Mouse (Mus musculus) kidney, embryonic 16.5 days (tissue): ENCODE results near the gene Arfgef2. TPM values are rescaled to one million over a fixed set of nuclear protein-coding genes. Genes with fewer than 3 reads are reported as not detected.

Source experiments
- ATAC-seq: fragments of 200-750 bp; cut with Nextera tagmentation; 2 replicates; pipeline ENCODE4 v1.8.0; 2017; ENCODE audit warnings: moderate TSS enrichment; ENCODE audit not compliant: low FRiP score, low TSS enrichment
- H3K27ac ChIP-seq: fragments of 300-500 bp; sonication (generic); 2 replicates; pipeline ENCODE4 v1.5.1; 2014; ENCODE audit warnings: low read length
- H3K27me3 ChIP-seq: fragments of 300-500 bp; sonication (generic); 2 replicates; pipeline ENCODE4 v1.6.1; 2014; ENCODE audit warnings: low read length, control low read depth, mixed read lengths; ENCODE audit not compliant: insufficient read depth
- H3K36me3 ChIP-seq: fragments of 300-500 bp; sonication (generic); 2 replicates; pipeline ENCODE4 v1.6.1; 2014; ENCODE audit warnings: low read length, control low read depth, mixed read lengths; ENCODE audit not compliant: insufficient read depth
- H3K4me1 ChIP-seq: fragments of 300-500 bp; sonication (generic); 2 replicates; pipeline ENCODE4 v1.6.1; 2014; ENCODE audit warnings: low read length, control low read depth, mixed read lengths; ENCODE audit not compliant: insufficient read depth
- H3K4me2 ChIP-seq: fragments of 300-500 bp; sonication (generic); replicated peaks from 2 replicates; pipeline ENCODE4 v1.6.1; 2014; ENCODE audit warnings: low read depth, low read length
- H3K4me3 ChIP-seq: fragments of 300-500 bp; sonication (generic); 2 replicates; pipeline ENCODE4 v1.5.1; 2014; ENCODE audit warnings: mild to moderate bottlenecking, low read length
- H3K9ac ChIP-seq: fragments of 300-500 bp; sonication (generic); replicated peaks from 2 replicates; pipeline ENCODE4 v1.6.1; 2014; ENCODE audit warnings: low read length
- H3K9me3 ChIP-seq: fragments of 300-500 bp; sonication (generic); 2 replicates; pipeline ENCODE4 v1.6.1; 2016; ENCODE audit warnings: low read length, control low read depth
- WGBS: fragments of 180-500 bp; shearing (Covaris S2); extraction: QIAGEN DNeasy Blood & Tissue Kit; methylation state at CpG from one replicate; pipeline ENCODE4 v1.1.7; 2014; 5-methylcytosine and 5-hydroxymethylcytosine counted together
- polyA plus RNA-seq: library from polyadenylated mRNA; unstranded; fragments of >200 nt; fragmentation: Nextera tagmentation; extraction: Ambion mirVana; gene quantifications from 2 replicates; pipeline ENCODE4 v1.2.1, GENCODE M21; 2015

Gene Arfgef2
- polyA plus RNA-seq, 1 experiment from 2014 or later: 4.6 TPM

DNA sequence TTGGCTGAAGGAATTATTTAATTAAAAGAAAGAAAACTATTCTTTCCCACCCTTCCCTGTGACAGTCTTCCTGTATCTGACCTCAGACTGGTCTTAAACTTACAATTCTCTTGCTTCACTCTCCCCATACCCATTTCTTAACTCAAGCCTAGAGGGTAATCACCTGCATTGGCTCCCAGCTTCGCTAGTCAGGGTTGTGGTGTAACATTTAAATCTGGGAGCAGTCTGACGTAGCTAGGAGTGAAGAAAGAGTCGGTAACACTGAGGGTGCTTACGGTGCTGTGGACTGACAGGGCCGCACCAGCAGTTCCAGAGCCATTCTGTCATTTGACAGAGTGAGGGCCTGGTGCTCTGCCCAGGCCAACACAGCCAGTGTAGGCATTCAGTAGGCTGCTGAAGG is 87.6 kb downstream of the Arfgef2 start:
- H3K27ac ChIP-seq: no peak overlapping the region
- 93% methylated on average over 5 of the region's 5 CpGs for WGBS
- no peak for ATAC-seq

GRCm38 (mm10) chr2:166896368-166896767 is 91.0 kb downstream of the Arfgef2 start:
- no peak overlapping the region for H3K27ac ChIP-seq
- H3K4me2 ChIP-seq: no peak overlapping the region
- ATAC-seq: no peak
- WGBS: 89% methylated on average over 13 of the region's 13 CpGs
- H3K9ac ChIP-seq: no peak overlapping the region
- H3K9me3 ChIP-seq: no peaks in the 10 kb centered on the region
- H3K4me3 ChIP-seq: no peak overlapping the region
- no peaks in the 10 kb centered on the region for H3K27me3 ChIP-seq
- H3K36me3 ChIP-seq: peaks cover 25% of the 10 kb centered on the region
- no peaks in the 10 kb centered on the region for H3K4me1 ChIP-seq

More for the DNA sequence above, 87.6 kb downstream of the Arfgef2 start:
- Histone ChIP-seq H3K4me2 (no peak overlapping the region), H3K4me1 (no peaks in the 10 kb centered on the region), H3K9me3 (no peaks in the 10 kb centered on the region), H3K27me3 (no peaks in the 10 kb centered on the region), H3K9ac (no peak overlapping the region), H3K36me3 (peaks cover 31% of the 10 kb centered on the region), H3K4me3 (no peak overlapping the region)

DNA sequence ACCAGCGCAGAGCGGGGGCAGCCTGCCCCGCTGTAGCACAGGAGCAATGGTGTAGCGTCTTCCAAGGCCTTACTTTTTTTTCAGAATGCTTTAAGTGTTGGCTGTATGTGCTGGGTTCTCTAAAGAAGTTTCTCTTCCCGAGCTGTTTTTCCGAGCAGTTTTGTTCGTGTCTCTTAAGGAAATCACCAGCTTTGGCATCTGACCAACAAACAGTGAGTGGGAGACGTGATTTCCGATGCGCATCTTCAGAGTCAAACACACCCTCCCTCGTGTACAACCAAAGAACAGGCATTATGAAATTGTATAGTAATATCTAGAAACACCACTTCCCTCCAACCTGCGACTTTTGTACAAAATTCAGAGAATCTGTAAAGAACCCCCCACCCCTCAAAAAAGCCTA is 91.6 kb downstream of the Arfgef2 start:
- H3K4me3 ChIP-seq: no peak overlapping the region
- H3K27ac ChIP-seq: no peak overlapping the region
- no peak overlapping the region for H3K4me2 ChIP-seq
- no peak for ATAC-seq
- H3K9ac ChIP-seq: no peak overlapping the region
- 82% methylated on average over 12 of the region's 12 CpGs for WGBS
- H3K4me1 ChIP-seq: no peaks in the 10 kb centered on the region
- no peaks in the 10 kb centered on the region for H3K27me3 ChIP-seq
- peaks cover 21% of the 10 kb centered on the region for H3K36me3 ChIP-seq
- no peaks in the 10 kb centered on the region for H3K9me3 ChIP-seq

DNA sequence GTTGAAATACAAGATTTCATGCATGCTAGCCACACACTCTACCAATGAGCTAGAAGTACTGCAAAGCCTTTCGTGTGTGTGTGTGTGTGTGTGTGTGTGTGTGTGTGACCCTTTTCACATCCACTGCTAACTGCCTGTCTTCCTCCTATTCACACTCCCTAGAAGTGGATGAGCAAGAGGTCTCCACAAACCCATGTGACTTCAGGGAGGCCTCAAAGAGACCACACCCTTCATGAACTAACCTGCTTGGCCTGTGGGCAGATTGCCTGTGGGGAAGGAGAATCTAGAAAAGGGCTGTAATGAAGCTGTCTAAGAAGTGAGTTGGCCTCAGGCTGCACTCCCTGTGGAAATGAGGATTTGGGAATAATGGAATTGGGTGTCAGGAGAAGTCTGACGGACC is 93.8 kb downstream of the Arfgef2 start:
- no peak overlapping the region for H3K27ac ChIP-seq
- WGBS: 83% methylated on average over 2 of the region's 2 CpGs
- ATAC-seq: no peak
- H3K9me3 ChIP-seq: no peaks in the 10 kb centered on the region
- no peaks in the 10 kb centered on the region for H3K27me3 ChIP-seq
- H3K9ac ChIP-seq: no peak overlapping the region
- 0 out of 2 replicates have a peak, but pooled peaks cover 8% of the 10 kb centered on the region for H3K36me3 ChIP-seq
- H3K4me3 ChIP-seq: no peak overlapping the region
- no peaks in the 10 kb centered on the region for H3K4me1 ChIP-seq
- no peak overlapping the region for H3K4me2 ChIP-seq

GRCm38 (mm10) chr2:166899746-166900145 is 94.4 kb downstream of the Arfgef2 start:
- Histone ChIP-seq H3K27ac (no peak overlapping the region), H3K4me2 (no peak overlapping the region), H3K9me3 (no peaks in the 10 kb centered on the region), H3K9ac (no peak overlapping the region), H3K27me3 (no peaks in the 10 kb centered on the region), H3K4me1 (no peaks in the 10 kb centered on the region), H3K36me3 (0 out of 2 replicates have a peak, but pooled peaks cover 3% of the 10 kb centered on the region), H3K4me3 (no peak overlapping the region)
- ATAC-seq: no peak
- 66% methylated on average over 3 of the region's 3 CpGs for WGBS

GRCm38 (mm10) chr2:166900792-166901505 is 95.6 kb downstream of the Arfgef2 start:
- Histone ChIP-seq H3K4me2 (no peak overlapping the region), H3K4me1 (peaks cover 3% of the 10 kb centered on the region; the same call in 1 of the 2 replicates), H3K27ac (no peak overlapping the region), H3K27me3 (no peaks in the 10 kb centered on the region), H3K36me3 (no peaks in the 10 kb centered on the region), H3K4me3 (no peak overlapping the region), H3K9me3 (no peaks in the 10 kb centered on the region), H3K9ac (no peak overlapping the region)
- 92% methylated on average over 8 of the region's 8 CpGs for WGBS
- ATAC-seq: no peak

DNA sequence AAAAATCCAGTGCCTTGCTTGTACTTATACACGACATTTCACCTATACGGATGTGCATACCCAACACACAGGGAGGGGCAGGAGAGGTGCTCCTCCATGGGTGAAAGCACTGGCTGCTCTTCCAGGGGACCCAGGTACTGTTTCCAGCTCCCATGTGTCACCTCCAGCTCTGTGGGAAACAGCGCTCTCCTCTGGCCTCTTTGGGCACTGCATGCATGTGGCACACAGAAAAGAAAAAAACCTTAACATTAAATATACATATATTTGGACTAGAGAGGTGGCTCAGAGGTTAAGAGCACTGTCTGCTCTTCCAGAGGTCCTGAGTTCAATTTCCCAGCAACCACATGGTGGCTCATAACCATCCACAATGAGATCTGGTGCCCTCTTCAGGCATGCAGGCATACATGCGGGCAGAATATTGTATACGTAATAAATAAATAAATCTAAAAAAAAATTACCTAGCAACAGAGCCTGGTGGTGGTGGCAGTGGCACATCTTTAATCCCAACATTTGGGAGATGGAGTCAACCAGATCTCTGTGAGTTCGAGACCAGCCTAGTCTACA is 98.4 kb downstream of the Arfgef2 start:
- Histone ChIP-seq H3K9ac (no peak overlapping the region), H3K4me2 (no peak overlapping the region), H3K4me3 (no peak overlapping the region), H3K27me3 (no peaks in the 10 kb centered on the region), H3K9me3 (no peaks in the 10 kb centered on the region), H3K4me1 (peaks cover 13% of the 10 kb centered on the region), H3K27ac (no peak overlapping the region), H3K36me3 (no peaks in the 10 kb centered on the region)
- ATAC-seq: no peak
- WGBS: 93% methylated on average over 6 of the region's 6 CpGs

- peak within 1 kb of the TSS; percentile 97 for H3K4me2 ChIP-seq
- peak within 1 kb of the TSS; percentile 99 for H3K27ac ChIP-seq
- peaks cover 13% of the 10 kb centered on the region for H3K4me1 ChIP-seq
- under 1% methylated on average over 80 of the region's 80 CpGs for WGBS
- H3K27me3 ChIP-seq: no peaks in the 10 kb centered on the region
- H3K36me3 ChIP-seq: 0 out of 2 replicates have a peak, but pooled peaks cover 3% of the 10 kb centered on the region
- ATAC-seq: peak; percentile 99
- H3K9me3 ChIP-seq: no peaks in the 10 kb centered on the region
- H3K4me3 ChIP-seq: peak within 1 kb of the TSS; percentile 96
- peak within 1 kb of the TSS; percentile 91 for H3K9ac ChIP-seq
Observed at GRCm38 (mm10) chr2:166905711-166906522, 100.5 kb downstream of the Arfgef2 start, which contains the start of gene Cse1l. Gene Cse1l, plus strand, starts transcription at chr2:166906040.

GRCm38 (mm10) chr2:166906523-166907182 is 101.3 kb downstream of the Arfgef2 start:
- H3K4me2 ChIP-seq: peak overlapping the region; percentile 97
- no peaks in the 10 kb centered on the region for H3K27me3 ChIP-seq
- under 1% methylated on average over 28 of the region's 28 CpGs for WGBS

More at GRCm38 (mm10) chr2:166906523-166907182, 101.3 kb downstream of the Arfgef2 start:
- peak overlapping the region; percentile 99 for H3K27ac ChIP-seq
- 0 out of 2 replicates have a peak, but pooled peaks cover 3% of the 10 kb centered on the region for H3K36me3 ChIP-seq
- H3K4me3 ChIP-seq: peak overlapping the region; percentile 96
- H3K9ac ChIP-seq: peak overlapping the region; percentile 91
- ATAC-seq: no peak
- peaks cover 13% of the 10 kb centered on the region for H3K4me1 ChIP-seq
- no peaks in the 10 kb centered on the region for H3K9me3 ChIP-seq
